Mouse (Mus musculus) neural tube, embryonic 15.5 days (tissue): Measurements from ENCODE around the gene B3gnt9. TPM values are rescaled to one million over a fixed set of nuclear protein-coding genes. Genes with fewer than 3 reads are reported as not detected.
"Not testable (repeated sequence)": the region's sequence is repeated elsewhere in the genome, so short reads cannot be mapped to it uniquely, and the experiment has no call there.

Source experiments
- ATAC-seq: fragments of 200-750 bp; cut with Nextera tagmentation; 2 replicates; pipeline ENCODE4 v1.8.0; 2017; ENCODE audit warnings: mild to moderate bottlenecking, moderate TSS enrichment, moderate library complexity; ENCODE audit not compliant: low FRiP score
- H3K27ac ChIP-seq: fragments of 300-500 bp; sonication (generic); replicated peaks from 2 replicates; pipeline ENCODE4 v1.5.1; 2015; ENCODE audit warnings: mild to moderate bottlenecking, inconsistent platforms
- H3K27me3 ChIP-seq: fragments of 300-500 bp; sonication (generic); replicated peaks from 2 replicates; pipeline ENCODE4 v1.6.1; 2015; ENCODE audit warnings: inconsistent platforms
- H3K36me3 ChIP-seq: fragments of 300-500 bp; sonication (generic); 2 replicates; pipeline ENCODE4 v1.6.1; 2015; ENCODE audit warnings: inconsistent platforms
- H3K4me1 ChIP-seq: fragments of 300-500 bp; sonication (generic); 2 replicates; pipeline ENCODE4 v1.6.1; 2015; ENCODE audit warnings: inconsistent platforms
- H3K4me2 ChIP-seq: fragments of 300-500 bp; sonication (generic); 2 replicates; pipeline ENCODE4 v1.6.1; 2015; ENCODE audit warnings: inconsistent platforms, mild to moderate bottlenecking, moderate library complexity
- H3K4me3 ChIP-seq: fragments of 300-500 bp; sonication (generic); replicated peaks from 2 replicates; pipeline ENCODE4 v1.5.1; 2015; ENCODE audit warnings: mild to moderate bottlenecking, inconsistent platforms
- H3K9ac ChIP-seq: fragments of 300-500 bp; sonication (generic); replicated peaks from 2 replicates; pipeline ENCODE4 v1.6.1; 2015; ENCODE audit warnings: mild to moderate bottlenecking, inconsistent platforms
- H3K9me3 ChIP-seq: fragments of 300-500 bp; sonication (generic); replicated peaks from 2 replicates; pipeline ENCODE4 v1.6.1; 2016; ENCODE audit warnings: inconsistent platforms
- WGBS: fragments of 180-500 bp; shearing (Covaris S2); methylation state at CpG from one replicate; pipeline ENCODE4 v1.1.7; 2015; ENCODE audit warnings: mixed read lengths; 5-methylcytosine and 5-hydroxymethylcytosine counted together
- polyA plus RNA-seq: library from polyadenylated mRNA; unstranded; fragments of >200 nt; fragmentation: Nextera tagmentation; extraction: Ambion mirVana; gene quantifications from 2 replicates; pipeline ENCODE4 v1.2.1, GENCODE M21; 2015

The B3gnt9 gene
- polyA plus RNA-seq, 1 experiment from 2014 or later, result 12.4 TPM

DNA sequence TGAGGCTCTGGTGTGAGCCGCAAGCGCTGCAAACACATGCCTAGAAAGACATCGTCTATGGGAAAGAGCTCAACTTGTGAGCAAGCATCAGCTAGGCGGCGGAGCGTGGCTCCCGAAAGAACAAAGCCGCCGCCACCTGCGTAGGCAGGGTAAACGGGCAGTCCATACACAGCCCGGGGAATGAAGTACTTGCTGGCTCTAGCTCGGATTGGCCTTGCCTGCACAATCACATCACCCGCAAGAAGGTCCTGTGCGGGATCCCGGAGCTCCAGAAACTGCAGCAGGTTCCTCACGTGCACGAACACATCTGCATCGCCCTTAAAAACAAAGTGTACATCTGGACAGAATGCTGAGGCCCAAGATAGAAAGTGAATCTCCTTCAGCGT, 1.2 kb downstream of the B3gnt9 start:
- WGBS, result 30% methylated on average over 20 of the region's 20 CpGs
- Histone ChIP-seq H3K9ac (peak overlapping the region; percentile 29; the same call in 1 of the 2 replicates), H3K4me2 (peak overlapping the region; percentile 97), H3K27ac (peak overlapping the region; percentile 85), H3K36me3 (peaks cover 39% of the 10 kb centered on the region), H3K4me1 (peaks cover 25% of the 10 kb centered on the region), H3K4me3 (peak overlapping the region; percentile 64), H3K9me3 (no peaks in the 10 kb centered on the region), H3K27me3 (peaks cover 30% of the 10 kb centered on the region)
- ATAC-seq, result peak; percentile 13

GRCm38 (mm10) chr8:105252680-105253537, 2.0 kb downstream of the B3gnt9 start:
- Histone ChIP-seq H3K4me1 (peaks cover 21% of the 10 kb centered on the region), H3K4me2 (peak overlapping the region; percentile 97; the same call in 1 of the 2 replicates), H3K36me3 (peaks cover 48% of the 10 kb centered on the region), H3K4me3 (no peak overlapping the region), H3K9me3 (no peaks in the 10 kb centered on the region), H3K27me3 (peaks cover 21% of the 10 kb centered on the region), H3K27ac (no peak overlapping the region), H3K9ac (no peak overlapping the region)
- 94% methylated on average over 10 of the region's 10 CpGs for whole genome bisulfite sequencing
- ATAC-seq, result no peak

- Histone ChIP-seq H3K27ac (no peak overlapping the region), H3K9ac (no peak overlapping the region), H3K4me1 (peaks cover 21% of the 10 kb centered on the region), H3K36me3 (peaks cover 57% of the 10 kb centered on the region), H3K4me3 (no peak overlapping the region), H3K9me3 (no peaks in the 10 kb centered on the region), H3K27me3 (peaks cover 14% of the 10 kb centered on the region), H3K4me2 (no peak overlapping the region)
- no peak for ATAC-seq
- WGBS, result 93% methylated on average over 6 of the region's 6 CpGs
Measured at GRCm38 (mm10) chr8:105251954-105252353, 3.0 kb downstream of the B3gnt9 start.

GRCm38 (mm10) chr8:105241016-105241415, 13.9 kb downstream of the B3gnt9 start:
- ATAC-seq, result no peak
- no peak overlapping the region for H3K4me3 ChIP-seq
- H3K4me1 ChIP-seq, result no peaks in the 10 kb centered on the region
- no peak overlapping the region for H3K9ac ChIP-seq
- no peaks in the 10 kb centered on the region for H3K27me3 ChIP-seq
- peaks cover 50% of the 10 kb centered on the region for H3K36me3 ChIP-seq
- WGBS, result 96% methylated on average over 7 of the region's 7 CpGs
- H3K4me2 ChIP-seq, result no peak overlapping the region
- H3K27ac ChIP-seq, result no peak overlapping the region
- H3K9me3 ChIP-seq, result no peaks in the 10 kb centered on the region

DNA sequence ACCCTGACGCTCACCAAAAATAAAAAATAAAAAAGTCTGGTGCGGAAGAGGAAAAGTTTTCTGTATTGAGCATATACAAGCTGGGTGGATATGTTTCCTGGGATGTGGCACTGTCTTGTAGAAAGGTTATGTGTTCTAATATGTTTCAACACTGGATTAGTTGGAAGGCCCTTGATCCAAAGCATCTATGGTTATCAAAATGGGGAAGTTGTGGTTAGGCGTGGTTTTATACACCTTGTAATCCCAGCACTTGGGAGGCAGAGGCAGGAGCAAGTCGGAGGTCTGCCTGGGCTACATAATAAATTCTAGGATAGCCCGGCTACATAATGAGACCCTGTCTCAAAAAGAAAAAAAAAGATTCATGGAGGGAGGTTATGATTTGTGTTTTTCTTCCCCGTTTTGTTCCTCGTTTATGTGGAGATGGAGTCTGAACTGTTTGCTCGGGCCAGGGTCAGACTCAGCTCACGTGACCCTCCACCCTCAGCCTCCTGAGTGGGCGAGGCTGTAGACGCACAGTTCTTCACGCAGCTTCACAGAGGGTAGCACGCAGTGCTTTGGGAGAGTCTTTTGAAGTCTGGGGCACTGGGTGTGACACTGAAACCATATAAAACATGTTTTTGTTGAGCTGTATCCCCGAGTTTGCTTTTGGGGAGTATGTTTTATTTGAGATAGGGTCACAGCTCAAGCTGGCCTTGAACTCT, 17.4 kb downstream of the B3gnt9 start:
- H3K4me1 ChIP-seq, result no peaks in the 10 kb centered on the region
- H3K4me2 ChIP-seq, result no peak overlapping the region
- no peak overlapping the region for H3K4me3 ChIP-seq
- peaks cover 55% of the 10 kb centered on the region for H3K36me3 ChIP-seq
- no peak for ATAC-seq
- no peak overlapping the region for H3K27ac ChIP-seq
- no peaks in the 10 kb centered on the region for H3K27me3 ChIP-seq
- H3K9ac ChIP-seq, result no peak overlapping the region
- 93% methylated on average over 14 of the region's 14 CpGs for WGBS
- no peaks in the 10 kb centered on the region for H3K9me3 ChIP-seq

DNA sequence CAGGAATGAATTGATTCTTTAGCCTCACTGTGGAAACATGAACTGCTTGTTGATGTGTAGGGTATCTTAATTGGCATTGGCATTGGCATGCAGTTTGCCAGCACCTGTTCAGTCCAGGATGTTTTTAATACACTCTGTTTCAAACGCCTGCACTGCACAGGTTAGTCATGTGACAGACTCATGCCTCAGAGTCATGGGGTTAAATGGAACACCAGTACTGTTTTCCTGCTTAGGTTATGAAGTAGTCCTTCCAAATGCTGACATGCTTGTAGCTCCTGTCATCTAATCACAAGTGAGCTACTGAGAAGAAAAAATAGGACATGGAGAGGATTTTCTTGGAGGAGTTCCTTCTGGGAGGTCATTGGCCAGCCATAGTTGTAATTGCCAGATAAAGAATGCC, 19.7 kb downstream of the B3gnt9 start:
- no peak for ATAC-seq
- Histone ChIP-seq H3K27me3 (no peaks in the 10 kb centered on the region), H3K9ac (no peak overlapping the region), H3K27ac (no peak overlapping the region), H3K9me3 (no peaks in the 10 kb centered on the region), H3K4me1 (no peaks in the 10 kb centered on the region), H3K4me2 (no peak overlapping the region), H3K36me3 (peaks cover 36% of the 10 kb centered on the region), H3K4me3 (no peak overlapping the region)
- 89% methylated on average over 1 of the region's 1 CpGs for WGBS

GRCm38 (mm10) chr8:105233126-105233935, 21.6 kb downstream of the B3gnt9 start:
- 69% methylated on average over 1 of the region's 1 CpGs for WGBS
- H3K36me3 ChIP-seq, result peaks cover 19% of the 10 kb centered on the region
- no peak for ATAC-seq
- no peak overlapping the region for H3K4me3 ChIP-seq
- no peak overlapping the region for H3K27ac ChIP-seq
- H3K9ac ChIP-seq, result no peak overlapping the region
- H3K4me1 ChIP-seq, result no peaks in the 10 kb centered on the region
- H3K27me3 ChIP-seq, result no peaks in the 10 kb centered on the region
- no peaks in the 10 kb centered on the region for H3K9me3 ChIP-seq
- H3K4me2 ChIP-seq, result no peak overlapping the region

DNA sequence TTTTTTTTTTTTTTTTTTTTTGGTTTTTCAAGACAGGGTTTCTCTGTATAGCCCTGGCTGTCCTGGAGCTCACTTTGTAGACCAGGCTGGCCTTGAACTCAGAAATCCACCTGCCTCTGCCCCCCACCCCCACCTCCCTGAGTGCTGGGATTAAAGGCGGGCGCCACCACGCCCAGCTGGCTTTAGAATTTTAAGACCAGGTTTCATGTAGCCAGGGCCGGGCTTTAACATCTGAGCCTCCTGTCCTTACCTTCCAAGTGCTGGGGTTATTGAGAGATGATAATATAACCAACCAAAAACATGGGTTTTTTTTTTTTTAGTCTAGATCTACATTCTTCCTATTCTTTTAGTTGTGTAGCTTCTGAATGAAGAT, 22.6 kb downstream of the B3gnt9 start:
- H3K4me2 ChIP-seq, H3K9me3 ChIP-seq, H3K27me3 ChIP-seq, H3K9ac ChIP-seq, H3K4me1 ChIP-seq, ATAC-seq, H3K27ac ChIP-seq, H3K4me3 ChIP-seq: not testable (repeated sequence)
- peaks cover 15% of the 10 kb centered on the region for H3K36me3 ChIP-seq
- WGBS, result 96% methylated on average over 4 of the region's 4 CpGs

DNA sequence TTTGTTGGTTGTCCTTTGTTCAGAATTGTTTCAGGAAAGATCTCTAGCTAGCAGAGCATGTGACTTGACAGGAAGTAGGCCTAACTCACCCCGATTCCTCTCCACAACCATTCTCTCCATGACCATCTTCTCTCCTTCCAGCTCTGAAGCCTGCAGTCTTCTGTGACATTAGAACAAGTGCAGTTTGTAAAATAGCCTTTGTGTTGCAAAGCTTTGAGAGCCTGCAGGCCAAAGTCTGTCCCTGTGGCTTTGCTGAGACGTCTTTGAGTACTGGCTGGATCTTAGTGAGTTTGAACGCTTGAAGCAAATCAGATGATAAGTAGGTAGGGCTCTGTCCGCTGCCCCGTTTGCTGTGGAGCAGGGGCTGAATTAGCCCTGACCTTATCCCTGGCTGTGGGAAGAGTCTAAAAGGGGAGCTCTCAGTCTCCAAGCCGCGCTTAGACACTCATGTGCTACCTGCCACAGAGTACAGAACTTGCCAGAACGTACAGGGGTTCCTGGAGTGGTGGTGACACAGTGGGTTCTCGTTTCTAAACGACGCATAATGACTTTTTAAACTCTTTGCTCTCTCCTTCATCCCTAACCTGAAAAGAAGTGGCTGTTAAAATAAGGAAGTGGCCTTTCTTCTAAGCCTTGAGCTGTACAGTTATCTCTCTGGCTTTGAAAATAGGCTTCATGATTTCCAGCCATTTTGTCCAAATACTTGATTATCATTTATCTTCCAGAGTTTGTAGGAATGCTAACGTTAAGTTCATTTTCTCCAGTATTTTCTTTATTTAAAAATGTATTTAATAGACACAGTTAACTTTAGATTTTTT, 23.2 kb downstream of the B3gnt9 start:
- Histone ChIP-seq H3K4me2 (no peak overlapping the region), H3K9ac (no peak overlapping the region), H3K4me1 (peaks cover 5% of the 10 kb centered on the region; the same call in 1 of the 2 replicates), H3K9me3 (no peaks in the 10 kb centered on the region), H3K4me3 (no peak overlapping the region), H3K36me3 (peaks cover 15% of the 10 kb centered on the region), H3K27me3 (no peaks in the 10 kb centered on the region), H3K27ac (no peak overlapping the region)
- ATAC-seq, result no peak
- WGBS, result 84% methylated on average over 12 of the region's 12 CpGs

GRCm38 (mm10) chr8:105225917-105226316, 29.0 kb downstream of the B3gnt9 start:
- Histone ChIP-seq H3K4me2 (peak overlapping the region; percentile 89), H3K27me3 (no peaks in the 10 kb centered on the region), H3K9ac (peak overlapping the region; percentile 95), H3K27ac (no peak overlapping the region), H3K4me1 (peaks cover 25% of the 10 kb centered on the region), H3K9me3 (no peaks in the 10 kb centered on the region), H3K4me3 (peak overlapping the region; percentile 98), H3K36me3 (no peaks in the 10 kb centered on the region)
- no peak for ATAC-seq
- WGBS, result 21% methylated on average over 6 of the region's 6 CpGs

DNA sequence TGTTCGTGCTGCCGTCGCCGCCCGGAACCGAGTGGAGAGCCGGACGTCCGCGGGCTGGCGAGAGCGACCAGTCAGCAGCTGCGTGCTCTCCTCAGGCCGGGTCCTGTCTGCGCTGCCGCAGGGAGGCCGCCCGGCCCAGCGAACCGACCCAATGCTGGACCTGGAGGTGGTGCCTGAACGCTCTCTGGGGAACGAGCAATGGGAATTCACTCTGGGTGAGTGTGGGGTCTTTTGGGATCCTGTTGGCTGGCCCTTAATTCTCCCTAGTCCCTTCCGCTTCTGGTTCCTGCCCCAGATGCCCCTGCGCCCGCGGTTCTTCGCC, 29.7 kb downstream of the B3gnt9 start:
- H3K4me2 ChIP-seq, result peak overlapping the region; percentile 89
- no peaks in the 10 kb centered on the region for H3K9me3 ChIP-seq
- H3K36me3 ChIP-seq, result no peaks in the 10 kb centered on the region
- no peak; the same call in 1 of the 2 replicates for ATAC-seq
- no peaks in the 10 kb centered on the region for H3K27me3 ChIP-seq
- H3K4me3 ChIP-seq, result peak overlapping the region; percentile 98
- H3K4me1 ChIP-seq, result peaks cover 25% of the 10 kb centered on the region
- H3K9ac ChIP-seq, result peak overlapping the region; percentile 95
- peak overlapping the region; percentile 89 for H3K27ac ChIP-seq
- 0% methylated on average over 27 of the region's 27 CpGs for WGBS
